Mouse (Mus musculus) lung, embryonic 14.5 days (tissue): ENCODE measurements around the gene Tmprss5. TPM values are rescaled to one million over a fixed set of nuclear protein-coding genes. Genes with fewer than 3 reads are reported as not detected.
A peak's percentile ranks its signal among the peaks of the same experiment; 100 is the strongest.

Experiments
- ATAC-seq: fragments of 200-750 bp; cut with Nextera tagmentation; 2 replicates; pipeline ENCODE4 v1.8.0; 2017; ENCODE audit warnings: mild to moderate bottlenecking, moderate TSS enrichment, moderate library complexity; ENCODE audit not compliant: insufficient read depth
- DNase-seq: peaks from one replicate; pipeline ENCODE4 v3.0.0-alpha.2; 2015
- H3K27ac ChIP-seq: fragments of 300-500 bp; sonication (generic); 2 replicates; pipeline ENCODE4 v1.5.1; 2014; ENCODE audit warnings: low read depth, mild to moderate bottlenecking, moderate library complexity
- H3K27me3 ChIP-seq: fragments of 300-500 bp; sonication (generic); 2 replicates; pipeline ENCODE4 v1.6.1; 2014; ENCODE audit warnings: low read length, control low read depth; ENCODE audit not compliant: insufficient read depth
- H3K36me3 ChIP-seq: fragments of 300-500 bp; sonication (generic); 2 replicates; pipeline ENCODE4 v1.6.1; 2014; ENCODE audit warnings: control low read depth; ENCODE audit not compliant: insufficient read depth
- H3K4me1 ChIP-seq: fragments of 300-500 bp; sonication (generic); 2 replicates; pipeline ENCODE4 v1.6.1; 2014; ENCODE audit warnings: antibody characterized with exemption, control low read depth; ENCODE audit not compliant: insufficient read depth
- H3K4me2 ChIP-seq: fragments of 300-500 bp; sonication (generic); 2 replicates; pipeline ENCODE4 v1.6.1; 2014; ENCODE audit warnings: mild to moderate bottlenecking
- H3K4me3 ChIP-seq: fragments of 300-500 bp; sonication (generic); 2 replicates; pipeline ENCODE4 v1.5.1; 2014; ENCODE audit warnings: low read depth, low read length
- H3K9ac ChIP-seq: fragments of 300-500 bp; sonication (generic); 2 replicates; pipeline ENCODE4 v1.6.1; 2014
- H3K9me3 ChIP-seq: fragments of 300-500 bp; sonication (generic); 2 replicates; pipeline ENCODE4 v1.6.1; 2016; ENCODE audit warnings: low read depth, low read length, control low read depth
- CTCF ChIP-seq: IDR thresholded peaks from 2 replicates; pipeline ENCODE4 v1.5.1; 2016; ENCODE audit warnings: antibody characterized with exemption, low read depth
- WGBS: fragments of 180-500 bp; shearing (Covaris S2); extraction: QIAGEN DNeasy Blood & Tissue Kit; methylation state at CpG from one replicate; pipeline ENCODE4 v1.1.7; 2014; 5-methylcytosine and 5-hydroxymethylcytosine counted together
- polyA plus RNA-seq: library from polyadenylated mRNA; unstranded; fragments of >200 nt; fragmentation: Nextera tagmentation; extraction: Ambion mirVana; gene quantifications from 2 replicates; pipeline ENCODE4 v1.2.1, GENCODE M21; 2014

Gene Tmprss5
- polyA plus RNA-seq = 0.34 and 0.47 TPM in 2 replicates

- ATAC-seq (no peak), DNase-seq (no peak)
- Histone ChIP-seq H3K9me3 (no peaks in the 10 kb centered on the region), H3K4me3 (no peak within 1 kb of the TSS), H3K27ac (no peak within 1 kb of the TSS), H3K4me2 (no peak within 1 kb of the TSS), H3K36me3 (peaks cover 39% of the 10 kb centered on the region), H3K4me1 (no peaks in the 10 kb centered on the region), H3K27me3 (no peaks in the 10 kb centered on the region), H3K9ac (no peak within 1 kb of the TSS)
- 66% methylated on average over 5 of the region's 5 CpGs for WGBS
- no peak for TF ChIP-seq CTCF
Observed at GRCm38 (mm10) chr9:49081107-49081506, at the start of gene Tmprss5. Gene Tmprss5, plus strand, starts transcription at chr9:49081260.

GRCm38 (mm10) chr9:49034764-49035163, 46.3 kb upstream of the Tmprss5 start:
- Histone ChIP-seq H3K27me3 (no peaks in the 10 kb centered on the region), H3K4me1 (no peaks in the 10 kb centered on the region), H3K36me3 (peaks cover 73% of the 10 kb centered on the region), H3K4me2 (no peak overlapping the region), H3K4me3 (no peak overlapping the region), H3K9me3 (no peaks in the 10 kb centered on the region), H3K9ac (no peak overlapping the region), H3K27ac (no peak overlapping the region)
- WGBS = 88% methylated on average over 4 of the region's 4 CpGs
- DNase-seq (no peak), ATAC-seq (no peak)
- TF ChIP-seq CTCF = no peak

GRCm38 (mm10) chr9:49050901-49051300, 30.2 kb upstream of the Tmprss5 start:
- ATAC-seq (no peak), DNase-seq (no peak)
- Histone ChIP-seq H3K9me3 (no peaks in the 10 kb centered on the region), H3K4me1 (no peaks in the 10 kb centered on the region), H3K9ac (no peak overlapping the region), H3K36me3 (no peaks in the 10 kb centered on the region), H3K27me3 (no peaks in the 10 kb centered on the region), H3K27ac (no peak overlapping the region), H3K4me3 (no peak overlapping the region), H3K4me2 (no peak overlapping the region)
- WGBS = 60% methylated on average over 5 of the region's 5 CpGs
- TF ChIP-seq CTCF = no peak

- peak; percentile 84 for DNase-seq
- TF ChIP-seq CTCF = peak; percentile 78
- 9% methylated on average over 5 of the region's 5 CpGs for WGBS
- Histone ChIP-seq H3K4me2 (no peak overlapping the region), H3K9me3 (no peaks in the 10 kb centered on the region), H3K27ac (no peak overlapping the region), H3K4me1 (peaks cover 3% of the 10 kb centered on the region), H3K27me3 (no peaks in the 10 kb centered on the region), H3K4me3 (no peak overlapping the region), H3K9ac (no peak overlapping the region), H3K36me3 (no peaks in the 10 kb centered on the region)
- no peak for ATAC-seq
Observed at GRCm38 (mm10) chr9:49051349-49051748, 29.7 kb upstream of the Tmprss5 start.

GRCm38 (mm10) chr9:49054028-49054427, 27.0 kb upstream of the Tmprss5 start:
- Histone ChIP-seq H3K27ac (no peak overlapping the region), H3K27me3 (no peaks in the 10 kb centered on the region), H3K36me3 (peaks cover 10% of the 10 kb centered on the region; the same call in 1 of the 2 replicates), H3K4me1 (peaks cover 6% of the 10 kb centered on the region), H3K4me3 (no peak overlapping the region), H3K9ac (no peak overlapping the region), H3K4me2 (no peak overlapping the region), H3K9me3 (no peaks in the 10 kb centered on the region)
- no peak for TF ChIP-seq CTCF
- 67% methylated on average over 3 of the region's 3 CpGs for WGBS
- no peak for ATAC-seq
- no peak for DNase-seq

- ATAC-seq (peak; percentile 99), DNase-seq (peak; percentile 98)
- H3K4me3 ChIP-seq = peak within 1 kb of the TSS; percentile 91
- H3K9ac ChIP-seq = peak within 1 kb of the TSS; percentile 85
- H3K36me3 ChIP-seq = peaks cover 17% of the 10 kb centered on the region
- H3K4me1 ChIP-seq = peaks cover 6% of the 10 kb centered on the region
- TF ChIP-seq CTCF = no peak
- no peaks in the 10 kb centered on the region for H3K9me3 ChIP-seq
- WGBS = under 1% methylated on average over 53 of the region's 53 CpGs
- H3K4me2 ChIP-seq = peak within 1 kb of the TSS; percentile 73
- H3K27ac ChIP-seq = peak within 1 kb of the TSS; percentile 36; the same call in 1 of the 2 replicates
- H3K27me3 ChIP-seq = no peaks in the 10 kb centered on the region
Observed at GRCm38 (mm10) chr9:49055333-49056205, 25.5 kb upstream of the Tmprss5 start, which contains the start of gene Zw10. Gene Zw10, plus strand, starts transcription at chr9:49055613.

- no peaks in the 10 kb centered on the region for H3K9me3 ChIP-seq
- 90% methylated on average over 3 of the region's 3 CpGs for WGBS
- no peak overlapping the region for H3K4me2 ChIP-seq
- no peak overlapping the region for H3K27ac ChIP-seq
- no peak for TF ChIP-seq CTCF
- H3K27me3 ChIP-seq = no peaks in the 10 kb centered on the region
- DNase-seq = no peak
- no peak overlapping the region for H3K9ac ChIP-seq
- no peaks in the 10 kb centered on the region for H3K4me1 ChIP-seq
- no peak overlapping the region for H3K4me3 ChIP-seq
- peaks cover 70% of the 10 kb centered on the region for H3K36me3 ChIP-seq
- no peak for ATAC-seq
Observed at GRCm38 (mm10) chr9:49076847-49077246, 4.2 kb upstream of the Tmprss5 start.
